Mouse (Mus musculus) CH12.LX (cell line): ENCODE data around the gene Gpat2. TPM values are rescaled to one million over a fixed set of nuclear protein-coding genes. Genes with fewer than 3 reads are reported as not detected.

Experiments
- DNase-seq: peaks from one replicate; pipeline ENCODE4 v3.0.0-alpha.2; 2013; ENCODE audit errors: extremely low read depth
- H3K27ac ChIP-seq: 2 replicates; pipeline ENCODE4 v1.5.1; 2012; ENCODE audit warnings: low read depth, mild to moderate bottlenecking, control low read depth, moderate library complexity; ENCODE audit not compliant: insufficient read depth
- H3K27me3 ChIP-seq: replicated peaks from 2 replicates; pipeline ENCODE3; 2012; ENCODE audit warnings: inconsistent platforms
- H3K36me3 ChIP-seq, 2 experiments: replicated peaks in 1 of 2; 2 replicates each; pipeline versions ENCODE3 to v1.6.1; 2012; ENCODE audit warnings: inconsistent platforms in 1 of 2, low read length in 1 of 2, mild to moderate bottlenecking in 1 of 2, mixed read lengths in 1 of 2, moderate library complexity in 1 of 2; ENCODE audit not compliant: control insufficient read depth in 1 of 2, insufficient read depth in 1 of 2
- H3K4me1 ChIP-seq, 2 experiments: 2 replicates each; pipeline ENCODE4 v1.6.1; 2012; ENCODE audit warnings: inconsistent platforms in 1 of 2, moderate library complexity in 1 of 2; ENCODE audit not compliant: insufficient read depth in 2 of 2, control insufficient read depth in 1 of 2
- H3K4me2 ChIP-seq: 2 replicates; pipeline ENCODE4 v1.6.1; 2012; ENCODE audit warnings: low read depth, mild to moderate bottlenecking, control low read depth; ENCODE audit not compliant: poor library complexity, insufficient read depth, severe bottlenecking
- H3K4me3 ChIP-seq, 3 experiments: fragments of 150-350 bp in 1 of 3; sonication (generic) in 1 of 3; replicated peaks in 1 of 3; 2 replicates each; pipeline versions ENCODE3 to v1.5.1; 2011 to 2012; ENCODE audit warnings: low read depth in 2 of 3, low read length in 2 of 3, mild to moderate bottlenecking in 2 of 3, moderate library complexity in 2 of 3, control low read depth in 1 of 3, improper control_type of control experiment in 1 of 3, inconsistent platforms in 1 of 3, mixed read lengths in 1 of 3; ENCODE audit not compliant: poor library complexity in 1 of 3
- H3K79me2 ChIP-seq: replicated peaks from 2 replicates; pipeline ENCODE4 v1.6.1; 2012; ENCODE audit warnings: mild to moderate bottlenecking, moderate library complexity; ENCODE audit not compliant: control insufficient read depth, poor library complexity, insufficient read depth, severe bottlenecking; ENCODE audit errors: extremely low read depth
- H3K9ac ChIP-seq: 2 replicates; pipeline ENCODE4 v1.6.1; 2012; ENCODE audit warnings: low read depth, mild to moderate bottlenecking, control low read depth, moderate library complexity; ENCODE audit not compliant: insufficient read depth
- H3K9me3 ChIP-seq: replicated peaks from 2 replicates; pipeline ENCODE3; 2012; ENCODE audit warnings: low read length, inconsistent platforms, mixed read lengths
- BHLHE40 ChIP-seq: IDR thresholded peaks from 2 replicates; pipeline ENCODE4 v1.6.1; 2011; ENCODE audit warnings: mild to moderate bottlenecking, low read depth, low read length, improper control_type of control experiment
- CHD2 ChIP-seq: IDR thresholded peaks from 2 replicates; pipeline ENCODE4 v1.6.1; 2011; ENCODE audit warnings: low read length, improper control_type of control experiment
- CTCF ChIP-seq, 2 experiments: IDR thresholded peaks in 1 of 2; conservative IDR thresholded peaks in 1 of 2; 2 replicates each; pipeline ENCODE4 v1.5.1; 2011 to 2012; ENCODE audit warnings: low read depth in 2 of 2, low read length in 2 of 2, improper control_type of control experiment in 1 of 2, inconsistent platforms in 1 of 2, mild to moderate bottlenecking in 1 of 2, moderate library complexity in 1 of 2
- HCFC1 ChIP-seq: IDR thresholded peaks from 2 replicates; pipeline ENCODE4 v1.6.1; 2012; ENCODE audit warnings: low read depth, mild to moderate bottlenecking, inconsistent platforms, low read length, improper control_type of control experiment
- IRF4 ChIP-seq: IDR thresholded peaks from 2 replicates; pipeline ENCODE4 v1.6.1; 2014; ENCODE audit warnings: low read depth, mild to moderate bottlenecking, inconsistent platforms, low read length, improper control_type of control experiment
- JUN ChIP-seq: IDR thresholded peaks from 2 replicates; pipeline ENCODE4 v1.6.1; 2011; ENCODE audit warnings: low read depth, mild to moderate bottlenecking, low read length, improper control_type of control experiment, moderate library complexity; ENCODE audit not compliant: insufficient read depth
- JUND ChIP-seq: conservative IDR thresholded peaks from 2 replicates; pipeline ENCODE4 v1.6.1; 2011; ENCODE audit warnings: low read depth, low read length, improper control_type of control experiment
- MAFK ChIP-seq: IDR thresholded peaks from 2 replicates; pipeline ENCODE4 v1.6.1; 2011; ENCODE audit warnings: low read length, improper control_type of control experiment; ENCODE audit not compliant: insufficient replicate concordance
- MEF2A ChIP-seq: IDR thresholded peaks from 2 replicates; pipeline ENCODE4 v1.6.1; 2014; ENCODE audit warnings: low read depth, mild to moderate bottlenecking, inconsistent platforms, low read length, improper control_type of control experiment, borderline replicate concordance
- NRF1 ChIP-seq: IDR thresholded peaks from 2 replicates; pipeline ENCODE4 v1.6.1; 2014; ENCODE audit warnings: low read depth, mild to moderate bottlenecking, inconsistent platforms, low read length, improper control_type of control experiment, moderate library complexity
- POLR2AphosphoS2 ChIP-seq: IDR thresholded peaks from 2 replicates; pipeline ENCODE4 v1.6.1; 2011; ENCODE audit warnings: low read depth, low read length, improper control_type of control experiment
- RAD21 ChIP-seq: IDR thresholded peaks from 2 replicates; pipeline ENCODE4 v1.6.1; 2011; ENCODE audit warnings: low read depth, mild to moderate bottlenecking, low read length, improper control_type of control experiment, moderate library complexity
- SIN3A ChIP-seq: IDR thresholded peaks from 2 replicates; pipeline ENCODE4 v1.6.1; 2012; ENCODE audit warnings: low read length, improper control_type of control experiment, inconsistent platforms
- USF2 ChIP-seq: conservative IDR thresholded peaks from 2 replicates; pipeline ENCODE4 v1.6.1; 2011; ENCODE audit warnings: low read depth, low read length, improper control_type of control experiment
- dilution Hi-C: fragments of 300-500 bp; cut with MboI; formaldehyde crosslinking; loops from 2 replicates; pipeline ENCODE4 v1.14.3; 2020; ENCODE audit warnings: low sequenced_read_pairs; ENCODE audit not compliant: extremely low pct_unique_long_range_greater_than_20kb, extremely low pct_ligation_motif_present
- in situ Hi-C: fragments of 300-500 bp; cut with MboI; formaldehyde crosslinking; loops from 3 replicates; pipeline ENCODE4 v1.14.3; 2019; ENCODE audit warnings: low sequenced_read_pairs, low pct_ligation_motif_present, low pct_unique_long_range_greater_than_20kb, mixed read lengths
- polyA plus RNA-seq: library from polyadenylated mRNA; unstranded; fragments of >175 nt; gene quantifications from 2 replicates; pipeline ENCODE4 v1.2.1, GENCODE M21; 2012; ENCODE audit warnings: low read depth; ENCODE audit not compliant: insufficient read length
- total RNA-seq, 2 experiments: library from RNA; depleted of rRNA; stranded (reverse); fragments of 300-350 nt in 1 of 2; fragments of >200 nt in 1 of 2; gene quantifications; 2 replicates each; pipeline ENCODE4 v1.2.3; 2012 to 2014

Gene Gpat2
- total and polyA plus RNA-seq, 3 experiments, result 0.19 to 0.63 (median 0.21) TPM

GRCm38 (mm10) chr2:127484476-127485170 is 59.6 kb downstream of the Gpat2 start:
- H3K4me3 ChIP-seq, result no peak overlapping the region
- H3K27ac ChIP-seq, result no peak overlapping the region
- H3K4me2 ChIP-seq, result no peak overlapping the region
- in situ Hi-C loops, result loop anchor here (25.0 kb wide), 1 partner anchor 203 kb away; no protein-coding TSS in a partner anchor
- DNase-seq, result no peak
- H3K9me3 ChIP-seq, result peaks cover 2% of the 10 kb centered on the region
- H3K79me2 ChIP-seq, result no peaks in the 10 kb centered on the region
- H3K4me1 ChIP-seq, result 0 out of 4 replicates have a peak, but pooled peaks cover 0 to 9% of the 10 kb centered on the region in 2 experiments
- TF ChIP-seq HCFC1 (no peak), USF2 (no peak), RAD21 (no peak), JUN (no peak), SIN3A (no peak), CTCF (conservative IDR thresholded peaks at IDR 0.05 in 1 of 2, IDR thresholded peaks at IDR 0.05 in 1 of 2; ENCODE audit: low read depth in 2 of 2, low read length in 2 of 2) (no peak), NRF1 (no peak), MAFK (no peak), POLR2AphosphoS2 (no peak), BHLHE40 (no peak), CHD2 (no peak), JUND (no peak), MEF2A (no peak), IRF4 (no peak)
- TF ChIP-seq, all 38 proteins: peak for 0
- Histone ChIP-seq H3K36me3 (no peaks in the 10 kb centered on the region), H3K27me3 (peaks cover 94% of the 10 kb centered on the region), H3K9ac (no peak overlapping the region)
- dilution Hi-C loops, result no loop called here

Other genes starting within 250 kb of the Gpat2 start
- gene 1810024B03Rik, start 216.9 kb upstream of the Gpat2 start, total RNA-seq (2012; rRNA removed), result 0.93 and 1.3 TPM in 2 replicates
- gene 1810024B03Rik, start 216.9 kb upstream of the Gpat2 start, total RNA-seq (2014; rRNA removed), result 0.63 and 1.2 TPM in 2 replicates
- gene 1810024B03Rik, start 216.9 kb upstream of the Gpat2 start, polyA plus RNA-seq, result 0.77 and 0.94 TPM in 2 replicates
- 90.3 and 99.0 TPM in 2 replicates for gene Snrnp200, start 216.8 kb upstream of the Gpat2 start, total RNA-seq (2012; rRNA removed)
- 74.3 and 75.1 TPM in 2 replicates for gene Snrnp200, start 216.8 kb upstream of the Gpat2 start, total RNA-seq (2014; rRNA removed)
- gene Snrnp200, start 216.8 kb upstream of the Gpat2 start, polyA plus RNA-seq, result 100 and 102 TPM in 2 replicates
- gene Ciao1, start 177.4 kb upstream of the Gpat2 start, total RNA-seq (2012; rRNA removed), result 72.1 and 79.0 TPM in 2 replicates
- 58.3 and 60.9 TPM in 2 replicates for gene Ciao1, start 177.4 kb upstream of the Gpat2 start, total RNA-seq (2014; rRNA removed)
- 74.3 and 74.5 TPM in 2 replicates for gene Ciao1, start 177.4 kb upstream of the Gpat2 start, polyA plus RNA-seq
- gene Tmem127, start 177.3 kb upstream of the Gpat2 start, total RNA-seq (2012; rRNA removed), result 11.5 and 12.0 TPM in 2 replicates
- gene Tmem127, start 177.3 kb upstream of the Gpat2 start, total RNA-seq (2014; rRNA removed), result 12.3 and 15.8 TPM in 2 replicates
- 11.4 and 11.9 TPM in 2 replicates for gene Tmem127, start 177.3 kb upstream of the Gpat2 start, polyA plus RNA-seq
- gene Stard7, start 155.0 kb upstream of the Gpat2 start, total RNA-seq (2012; rRNA removed), result 69.0 and 71.4 TPM in 2 replicates
- gene Stard7, start 155.0 kb upstream of the Gpat2 start, total RNA-seq (2014; rRNA removed), result 122 and 135 TPM in 2 replicates
- gene Stard7, start 155.0 kb upstream of the Gpat2 start, polyA plus RNA-seq, result 66.8 and 80.6 TPM in 2 replicates
- gene Dusp2, start 89.0 kb upstream of the Gpat2 start, total RNA-seq (2012; rRNA removed), result 57.8 and 71.0 TPM in 2 replicates
- gene Dusp2, start 89.0 kb upstream of the Gpat2 start, total RNA-seq (2014; rRNA removed), result 96.6 and 107 TPM in 2 replicates
- 68.5 and 81.5 TPM in 2 replicates for gene Dusp2, start 89.0 kb upstream of the Gpat2 start, polyA plus RNA-seq
- 0.08 TPM in 1 of 2 replicates, not detected in the other for gene Astl, start 86.6 kb upstream of the Gpat2 start, total RNA-seq (2012; rRNA removed)
- not detected in 2 replicates for gene Astl, start 86.6 kb upstream of the Gpat2 start, total RNA-seq (2014; rRNA removed)
- gene Astl, start 86.6 kb upstream of the Gpat2 start, polyA plus RNA-seq, result not detected in 2 replicates
- not detected in 2 replicates for gene Adra2b, start 62.0 kb upstream of the Gpat2 start, total RNA-seq (2012; rRNA removed)
- gene Adra2b, start 62.0 kb upstream of the Gpat2 start, total RNA-seq (2014; rRNA removed), result 0.08 TPM in 1 of 2 replicates, not detected in the other
- gene Adra2b, start 62.0 kb upstream of the Gpat2 start, polyA plus RNA-seq, result 0.05 TPM in 1 of 2 replicates, not detected in the other
- 8.6 and 9.9 TPM in 2 replicates for gene Fahd2a, start 19.4 kb downstream of the Gpat2 start, total RNA-seq (2012; rRNA removed)
- gene Fahd2a, start 19.4 kb downstream of the Gpat2 start, total RNA-seq (2014; rRNA removed), result 6.6 and 8.1 TPM in 2 replicates
- 4.5 and 5.2 TPM in 2 replicates for gene Fahd2a, start 19.4 kb downstream of the Gpat2 start, polyA plus RNA-seq
- gene Kcnip3, start 96.9 kb downstream of the Gpat2 start, total RNA-seq (2012; rRNA removed), result not detected in 2 replicates
- not detected in 2 replicates for gene Kcnip3, start 96.9 kb downstream of the Gpat2 start, total RNA-seq (2014; rRNA removed)
- not detected in 2 replicates for gene Kcnip3, start 96.9 kb downstream of the Gpat2 start, polyA plus RNA-seq
- not detected in 2 replicates for gene Prom2, start 116.3 kb downstream of the Gpat2 start, total RNA-seq (2012; rRNA removed)
- not detected in 2 replicates for gene Prom2, start 116.3 kb downstream of the Gpat2 start, total RNA-seq (2014; rRNA removed)
- not detected in 2 replicates for gene Prom2, start 116.3 kb downstream of the Gpat2 start, polyA plus RNA-seq
- gene Zfp661, start 161.9 kb downstream of the Gpat2 start, total RNA-seq (2012; rRNA removed), result 4.1 and 4.7 TPM in 2 replicates
- gene Zfp661, start 161.9 kb downstream of the Gpat2 start, total RNA-seq (2014; rRNA removed), result 5.9 and 6.7 TPM in 2 replicates
- 2.5 and 3.2 TPM in 2 replicates for gene Zfp661, start 161.9 kb downstream of the Gpat2 start, polyA plus RNA-seq
- gene Mrps5, start 162.0 kb downstream of the Gpat2 start, total RNA-seq (2012; rRNA removed), result 173 and 188 TPM in 2 replicates
- gene Mrps5, start 162.0 kb downstream of the Gpat2 start, total RNA-seq (2014; rRNA removed), result 144 and 186 TPM in 2 replicates
- 210 and 278 TPM in 2 replicates for gene Mrps5, start 162.0 kb downstream of the Gpat2 start, polyA plus RNA-seq
- not detected in 2 replicates for gene Mal, start 231.5 kb downstream of the Gpat2 start, total RNA-seq (2012; rRNA removed)
- gene Mal, start 231.5 kb downstream of the Gpat2 start, total RNA-seq (2014; rRNA removed), result not detected in 2 replicates
- gene Mal, start 231.5 kb downstream of the Gpat2 start, polyA plus RNA-seq, result not detected in 2 replicates